Mouse (Mus musculus) hindbrain, embryonic 14.5 days (tissue): Measurements from ENCODE around the gene Hapln3. TPM values are rescaled to one million over a fixed set of nuclear protein-coding genes. Genes with fewer than 3 reads are reported as not detected.

ENCODE experiments used
- ATAC-seq: fragments of 200-750 bp; cut with Nextera tagmentation; 2 replicates; pipeline ENCODE4 v1.8.0; 2017; ENCODE audit warnings: moderate number of reproducible peaks, mild to moderate bottlenecking, moderate TSS enrichment, moderate library complexity; ENCODE audit not compliant: low FRiP score
- DNase-seq: peaks from one replicate; pipeline ENCODE4 v3.0.0-alpha.2; 2015; ENCODE audit warnings: low spot score
- H3K27ac ChIP-seq: fragments of 300-500 bp; sonication (generic); 2 replicates; pipeline ENCODE4 v1.5.1; 2014; ENCODE audit warnings: mild to moderate bottlenecking, moderate library complexity
- H3K27me3 ChIP-seq: fragments of 300-500 bp; sonication (generic); 2 replicates; pipeline ENCODE4 v1.6.1; 2014; ENCODE audit warnings: mild to moderate bottlenecking, low read length, mixed read lengths; ENCODE audit not compliant: control insufficient read depth, insufficient read depth
- H3K36me3 ChIP-seq: fragments of 300-500 bp; sonication (generic); replicated peaks from 2 replicates; pipeline ENCODE4 v1.6.1; 2014; ENCODE audit not compliant: control insufficient read depth, insufficient read depth
- H3K4me1 ChIP-seq: fragments of 300-500 bp; sonication (generic); replicated peaks from 2 replicates; pipeline ENCODE4 v1.6.1; 2014; ENCODE audit warnings: antibody characterized with exemption, low read length, mixed read lengths; ENCODE audit not compliant: control insufficient read depth, insufficient read depth
- H3K4me2 ChIP-seq: fragments of 300-500 bp; sonication (generic); replicated peaks from 2 replicates; pipeline ENCODE4 v1.6.1; 2014; ENCODE audit warnings: mild to moderate bottlenecking, moderate library complexity
- H3K4me3 ChIP-seq: fragments of 300-500 bp; sonication (generic); replicated peaks from 2 replicates; pipeline ENCODE4 v1.5.1; 2014; ENCODE audit warnings: mild to moderate bottlenecking, low read length
- H3K9ac ChIP-seq: fragments of 300-500 bp; sonication (generic); 2 replicates; pipeline ENCODE4 v1.6.1; 2014
- H3K9me3 ChIP-seq: fragments of 300-500 bp; sonication (generic); 2 replicates; pipeline ENCODE4 v1.6.1; 2016; ENCODE audit warnings: low read length; ENCODE audit not compliant: control insufficient read depth
- WGBS: fragments of 180-500 bp; shearing (Covaris S2); extraction: QIAGEN DNeasy Blood & Tissue Kit; methylation state at CpG from one replicate; pipeline ENCODE4 v1.1.7; 2014; 5-methylcytosine and 5-hydroxymethylcytosine counted together
- polyA plus RNA-seq: library from polyadenylated mRNA; unstranded; fragments of >200 nt; fragmentation: Nextera tagmentation; extraction: Ambion mirVana; gene quantifications from 2 replicates; pipeline ENCODE4 v1.2.1, GENCODE M21; 2014

Hapln3 gene
- polyA plus RNA-seq, 1 experiment from 2014 or later: 2.5 TPM

- H3K4me3 ChIP-seq: peak overlapping the region; percentile 41; the same call in 1 of the 2 replicates
- 0 out of 2 replicates have a peak, but pooled peaks cover 5% of the 10 kb centered on the region for H3K36me3 ChIP-seq
- H3K4me1 ChIP-seq: peaks cover 14% of the 10 kb centered on the region
- peaks cover 9% of the 10 kb centered on the region; the same call in 1 of the 2 replicates for H3K27me3 ChIP-seq
- DNase-seq (no peak), ATAC-seq (no peak)
- H3K9ac ChIP-seq: no peak overlapping the region; the same call in 1 of the 2 replicates
- WGBS: 60% methylated on average over 12 of the region's 12 CpGs
- peak overlapping the region; percentile 66 for H3K4me2 ChIP-seq
- no peaks in the 10 kb centered on the region for H3K9me3 ChIP-seq
- no peak overlapping the region for H3K27ac ChIP-seq
Observed at GRCm38 (mm10) chr7:79147011-79147837, 16.4 kb upstream of the Hapln3 start.

DNA sequence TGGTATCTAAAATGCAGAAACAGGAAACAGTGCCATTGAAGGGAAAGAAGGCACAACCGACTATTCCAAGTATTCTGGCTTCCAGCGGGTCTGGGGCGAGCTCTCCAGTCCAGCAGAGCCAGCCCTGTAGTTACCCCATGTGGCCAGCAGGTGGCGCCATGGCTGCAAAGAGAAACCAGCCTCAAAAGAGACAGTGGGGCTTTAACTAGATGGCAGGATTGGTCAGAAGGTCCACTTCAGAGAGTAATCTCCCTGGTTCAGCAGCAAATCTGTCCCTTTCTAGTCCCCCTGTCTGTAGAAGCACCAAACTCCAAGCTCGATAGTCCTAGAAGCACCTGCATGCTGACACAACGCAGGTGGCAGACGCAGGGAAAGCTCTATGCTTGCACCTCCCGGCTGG, 10.1 kb upstream of the Hapln3 start:
- Histone ChIP-seq H3K9me3 (no peaks in the 10 kb centered on the region), H3K4me3 (no peak overlapping the region), H3K4me2 (no peak overlapping the region), H3K36me3 (0 out of 2 replicates have a peak, but pooled peaks cover 5% of the 10 kb centered on the region), H3K27me3 (no peaks in the 10 kb centered on the region), H3K9ac (no peak overlapping the region), H3K4me1 (no peaks in the 10 kb centered on the region), H3K27ac (no peak overlapping the region)
- ATAC-seq: peak; percentile 61; the same call in 1 of the 2 replicates
- WGBS: 38% methylated on average over 8 of the region's 8 CpGs
- DNase-seq: peak; percentile 93

DNA sequence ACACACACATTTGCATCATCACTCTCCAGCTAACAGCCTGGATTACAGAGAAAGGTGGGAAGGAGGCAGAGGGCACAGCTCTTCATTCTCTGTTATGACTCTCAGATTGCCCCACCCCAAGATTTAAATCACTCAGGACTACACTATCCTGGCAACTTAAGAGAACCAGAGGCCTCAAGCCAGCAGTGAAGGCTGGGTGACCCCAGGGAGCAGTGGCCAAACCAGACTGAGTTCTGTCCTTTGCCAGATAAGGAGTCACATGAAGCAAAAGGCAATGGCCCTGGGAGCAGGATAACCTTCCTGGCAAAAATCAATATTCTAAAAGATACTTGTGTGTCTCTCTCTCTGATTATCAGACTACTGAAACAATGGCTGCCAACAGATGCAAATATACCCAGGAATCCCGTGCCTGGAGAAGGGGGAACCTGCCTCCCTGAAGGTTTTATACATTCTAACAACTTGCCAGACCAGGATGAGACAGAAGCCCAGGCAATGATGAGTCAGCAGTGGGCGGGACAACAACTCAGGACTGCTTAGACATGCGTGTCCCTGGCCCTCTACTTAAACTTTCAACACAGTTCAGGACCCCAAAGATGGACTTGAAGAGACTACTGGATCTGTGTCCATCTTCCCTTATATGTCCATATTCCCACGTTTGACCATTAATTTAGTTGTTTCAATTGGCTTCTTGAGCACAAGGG, 9.2 kb upstream of the Hapln3 start:
- WGBS: 55% methylated on average over 4 of the region's 4 CpGs
- Histone ChIP-seq H3K27ac (no peak overlapping the region), H3K4me3 (no peak overlapping the region), H3K27me3 (no peaks in the 10 kb centered on the region), H3K36me3 (0 out of 2 replicates have a peak, but pooled peaks cover 2% of the 10 kb centered on the region), H3K4me1 (no peaks in the 10 kb centered on the region), H3K9ac (no peak overlapping the region), H3K4me2 (no peak overlapping the region), H3K9me3 (no peaks in the 10 kb centered on the region)
- DNase-seq: no peak
- no peak for ATAC-seq

- 53% methylated on average over 6 of the region's 6 CpGs for WGBS
- no peaks in the 10 kb centered on the region for H3K36me3 ChIP-seq
Observed at GRCm38 (mm10) chr7:79139328-79139824, 8.6 kb upstream of the Hapln3 start.

GRCm38 (mm10) chr7:79133391-79133790, 2.6 kb upstream of the Hapln3 start:
- WGBS: 33% methylated on average over 6 of the region's 6 CpGs
- no peak for ATAC-seq

More at GRCm38 (mm10) chr7:79139328-79139824, 8.6 kb upstream of the Hapln3 start:
- H3K9me3 ChIP-seq: no peaks in the 10 kb centered on the region
- H3K4me3 ChIP-seq: no peak overlapping the region
- ATAC-seq: no peak
- H3K9ac ChIP-seq: no peak overlapping the region
- no peaks in the 10 kb centered on the region for H3K27me3 ChIP-seq
- H3K27ac ChIP-seq: no peak overlapping the region
- H3K4me1 ChIP-seq: no peaks in the 10 kb centered on the region
- H3K4me2 ChIP-seq: no peak overlapping the region
- no peak for DNase-seq

GRCm38 (mm10) chr7:79130385-79130784, 433 bp downstream of the Hapln3 start:
- Histone ChIP-seq H3K4me2 (peak overlapping the region; percentile 46), H3K4me3 (peak overlapping the region; percentile 13), H3K27ac (no peak overlapping the region), H3K27me3 (peaks cover 18% of the 10 kb centered on the region; the same call in 1 of the 2 replicates), H3K36me3 (no peaks in the 10 kb centered on the region), H3K4me1 (peaks cover 4% of the 10 kb centered on the region; the same call in 1 of the 2 replicates), H3K9ac (no peak overlapping the region), H3K9me3 (no peaks in the 10 kb centered on the region)
- WGBS: 16% methylated on average over 13 of the region's 13 CpGs
- ATAC-seq (peak; percentile 51; the same call in 1 of the 2 replicates), DNase-seq (no peak)

More at GRCm38 (mm10) chr7:79133391-79133790, 2.6 kb upstream of the Hapln3 start:
- Histone ChIP-seq H3K4me2 (no peak overlapping the region), H3K9ac (no peak overlapping the region), H3K9me3 (no peaks in the 10 kb centered on the region), H3K27ac (no peak overlapping the region), H3K4me1 (peaks cover 4% of the 10 kb centered on the region; the same call in 1 of the 2 replicates), H3K4me3 (no peak overlapping the region), H3K27me3 (peaks cover 18% of the 10 kb centered on the region; the same call in 1 of the 2 replicates), H3K36me3 (no peaks in the 10 kb centered on the region)
- DNase-seq: no peak

GRCm38 (mm10) chr7:79129883-79130282, 935 bp downstream of the Hapln3 start:
- H3K4me3 ChIP-seq: 0 out of 2 replicates have a peak overlapping the region, but pooled peaks have one; percentile 13
- DNase-seq: no peak
- peak overlapping the region; percentile 46 for H3K4me2 ChIP-seq
- H3K27ac ChIP-seq: no peak overlapping the region
- no peaks in the 10 kb centered on the region for H3K9me3 ChIP-seq
- no peak overlapping the region for H3K9ac ChIP-seq
- no peak for ATAC-seq
- no peaks in the 10 kb centered on the region for H3K36me3 ChIP-seq
- WGBS: 17% methylated on average over 8 of the region's 8 CpGs
- peaks cover 4% of the 10 kb centered on the region; the same call in 1 of the 2 replicates for H3K4me1 ChIP-seq
- H3K27me3 ChIP-seq: peaks cover 18% of the 10 kb centered on the region; the same call in 1 of the 2 replicates

GRCm38 (mm10) chr7:79123465-79123864, 7.4 kb downstream of the Hapln3 start:
- Histone ChIP-seq H3K36me3 (no peaks in the 10 kb centered on the region), H3K4me1 (no peaks in the 10 kb centered on the region), H3K9me3 (no peaks in the 10 kb centered on the region), H3K27me3 (no peaks in the 10 kb centered on the region), H3K4me2 (no peak overlapping the region), H3K4me3 (no peak overlapping the region), H3K9ac (no peak overlapping the region), H3K27ac (no peak overlapping the region)
- WGBS: 78% methylated on average over 5 of the region's 5 CpGs
- no peak for DNase-seq
- ATAC-seq: no peak

GRCm38 (mm10) chr7:79113848-79114247, 17.0 kb downstream of the Hapln3 start:
- Histone ChIP-seq H3K27ac (no peak overlapping the region), H3K27me3 (no peaks in the 10 kb centered on the region), H3K9me3 (no peaks in the 10 kb centered on the region), H3K4me3 (no peak overlapping the region), H3K4me1 (no peaks in the 10 kb centered on the region; the same call in 1 of the 2 replicates), H3K36me3 (no peaks in the 10 kb centered on the region), H3K9ac (no peak overlapping the region), H3K4me2 (no peak overlapping the region)
- WGBS: 38% methylated on average over 4 of the region's 4 CpGs
- DNase-seq: no peak
- ATAC-seq: 0 out of 2 replicates have a peak, but pooled peaks have one; percentile 34
